Mouse (Mus musculus) E14TG2a.4 (cell line): ENCODE results near the gene Coq5.
A peak's percentile ranks its signal among the peaks of the same experiment; 100 is the strongest.

ENCODE experiments used
- H3K27me3 ChIP-seq: 2 replicates; pipeline ENCODE4 v1.6.1; 2014; ENCODE audit warnings: low read length, control low read depth; ENCODE audit not compliant: insufficient read depth
- H3K36me3 ChIP-seq: 2 replicates; pipeline ENCODE4 v1.6.1; 2014; ENCODE audit warnings: low read length, control low read depth; ENCODE audit not compliant: insufficient read depth
- H3K4me1 ChIP-seq: replicated peaks from 2 replicates; pipeline ENCODE4 v1.6.1; 2014; ENCODE audit warnings: low read depth, low read length, control low read depth
- H3K4me3 ChIP-seq: replicated peaks from 2 replicates; pipeline ENCODE4 v1.5.1; 2014; ENCODE audit warnings: mild to moderate bottlenecking, low read length
- H3K9me3 ChIP-seq: 2 replicates; pipeline ENCODE4 v1.6.1; 2014; ENCODE audit warnings: low read length, control low read depth
- CTCF ChIP-seq: conservative IDR thresholded peaks from 2 replicates; pipeline ENCODE4 v1.5.1; 2014; ENCODE audit warnings: low read length
- NANOG ChIP-seq: IDR thresholded peaks from 2 replicates; pipeline ENCODE4 v1.6.1; 2014; ENCODE audit warnings: borderline replicate concordance, low read length, mixed read lengths
- POU5F1 ChIP-seq: IDR thresholded peaks from 2 replicates; pipeline ENCODE4 v1.6.1; 2014; ENCODE audit warnings: low read length, borderline replicate concordance

Coq5 gene

DNA sequence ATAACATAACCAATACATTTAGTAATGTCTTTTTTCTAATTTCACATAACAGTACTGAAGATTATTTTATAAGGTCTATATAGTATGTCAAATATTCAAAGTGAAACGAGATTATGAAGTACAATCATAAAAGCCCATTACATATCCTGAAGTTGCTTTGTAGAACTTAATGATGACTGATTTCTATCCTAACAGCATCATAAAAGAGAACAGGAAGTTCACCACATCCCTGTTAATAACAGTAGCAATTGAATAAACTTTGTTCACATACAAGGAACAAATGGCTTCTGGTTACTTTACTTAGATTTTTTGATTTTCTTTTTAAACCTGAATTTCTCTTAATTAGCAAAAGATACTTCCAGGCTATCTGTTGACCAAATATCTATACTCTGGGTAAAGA is 17.6 kb upstream of the Coq5 start:
- Histone ChIP-seq H3K27me3 (no peaks in the 10 kb centered on the region), H3K36me3 (peaks cover 95% of the 10 kb centered on the region), H3K4me3 (no peak overlapping the region), H3K4me1 (peaks cover 87% of the 10 kb centered on the region), H3K9me3 (no peaks in the 10 kb centered on the region)
- no peak for TF ChIP-seq POU5F1
- no peak for TF ChIP-seq CTCF
- no peak for TF ChIP-seq NANOG

DNA sequence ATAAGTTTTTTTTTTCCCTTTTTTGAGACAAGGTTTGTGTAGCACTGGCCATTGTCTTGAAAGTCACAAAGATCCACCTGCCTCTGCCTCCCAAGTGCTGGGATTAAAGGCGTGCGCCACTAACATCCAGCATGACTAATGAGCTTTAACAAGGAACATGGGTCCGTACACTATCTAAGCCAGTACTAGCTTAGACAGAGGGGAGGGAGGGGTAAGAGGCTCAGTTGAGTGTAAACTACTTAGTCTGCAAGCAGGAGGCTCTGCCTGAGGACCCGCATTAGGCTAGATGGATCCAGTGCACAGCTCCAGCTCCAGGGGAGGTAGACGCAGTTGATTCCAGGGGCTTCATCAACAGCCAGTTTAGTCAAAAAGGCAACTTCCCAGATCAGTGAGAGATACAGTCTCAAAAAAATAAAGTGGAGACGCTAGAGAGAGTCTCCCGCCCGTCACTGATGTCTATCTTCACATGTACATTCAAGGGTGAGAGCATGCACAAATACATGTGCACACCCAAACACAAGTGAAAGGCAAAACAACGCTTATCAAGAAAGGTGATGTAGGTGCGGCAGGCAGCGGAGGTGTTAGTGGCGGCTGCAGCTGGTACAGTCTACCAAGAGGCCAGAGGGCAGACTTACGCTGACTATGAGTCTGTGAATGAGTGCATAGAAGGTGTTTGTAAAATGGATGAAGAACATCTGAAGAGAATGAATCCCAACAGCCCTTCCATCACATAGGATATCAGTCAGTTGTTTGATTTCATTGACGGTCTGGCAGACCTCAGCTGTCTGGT is 16.8 kb upstream of the Coq5 start:
- no peak overlapping the region for H3K4me3 ChIP-seq
- H3K9me3 ChIP-seq = no peaks in the 10 kb centered on the region
- TF ChIP-seq NANOG (no peak), CTCF (no peak), POU5F1 (no peak)

DNA sequence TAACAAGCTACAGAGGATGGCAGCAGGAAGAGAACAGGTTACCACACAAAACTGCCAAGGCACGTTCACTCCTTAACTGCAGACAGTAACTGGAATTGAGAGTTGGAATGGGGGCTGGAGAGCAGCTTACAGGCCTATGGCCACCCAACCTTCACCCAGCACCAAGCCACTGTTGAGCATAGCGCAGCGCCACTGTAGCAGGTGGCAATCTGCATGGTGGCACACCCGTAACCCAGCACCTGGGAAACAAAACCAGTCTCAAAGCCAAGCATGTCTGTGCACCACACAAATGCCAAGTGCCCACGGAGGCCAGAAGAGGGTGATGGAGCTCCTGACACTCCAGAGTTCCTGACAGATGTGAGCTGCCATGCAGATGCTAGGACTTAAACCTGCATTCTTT is 13.1 kb upstream of the Coq5 start:
- no peak overlapping the region for H3K4me3 ChIP-seq
- TF ChIP-seq POU5F1 = no peak
- TF ChIP-seq NANOG = no peak
- no peak for TF ChIP-seq CTCF
- H3K4me1 ChIP-seq = peaks cover 91% of the 10 kb centered on the region
- H3K9me3 ChIP-seq = no peaks in the 10 kb centered on the region
- peaks cover 94% of the 10 kb centered on the region for H3K36me3 ChIP-seq
- H3K27me3 ChIP-seq = no peaks in the 10 kb centered on the region

More for the DNA sequence above, 16.8 kb upstream of the Coq5 start:
- Histone ChIP-seq H3K27me3 (no peaks in the 10 kb centered on the region), H3K4me1 (peaks cover 87% of the 10 kb centered on the region), H3K36me3 (peaks cover 95% of the 10 kb centered on the region)

DNA sequence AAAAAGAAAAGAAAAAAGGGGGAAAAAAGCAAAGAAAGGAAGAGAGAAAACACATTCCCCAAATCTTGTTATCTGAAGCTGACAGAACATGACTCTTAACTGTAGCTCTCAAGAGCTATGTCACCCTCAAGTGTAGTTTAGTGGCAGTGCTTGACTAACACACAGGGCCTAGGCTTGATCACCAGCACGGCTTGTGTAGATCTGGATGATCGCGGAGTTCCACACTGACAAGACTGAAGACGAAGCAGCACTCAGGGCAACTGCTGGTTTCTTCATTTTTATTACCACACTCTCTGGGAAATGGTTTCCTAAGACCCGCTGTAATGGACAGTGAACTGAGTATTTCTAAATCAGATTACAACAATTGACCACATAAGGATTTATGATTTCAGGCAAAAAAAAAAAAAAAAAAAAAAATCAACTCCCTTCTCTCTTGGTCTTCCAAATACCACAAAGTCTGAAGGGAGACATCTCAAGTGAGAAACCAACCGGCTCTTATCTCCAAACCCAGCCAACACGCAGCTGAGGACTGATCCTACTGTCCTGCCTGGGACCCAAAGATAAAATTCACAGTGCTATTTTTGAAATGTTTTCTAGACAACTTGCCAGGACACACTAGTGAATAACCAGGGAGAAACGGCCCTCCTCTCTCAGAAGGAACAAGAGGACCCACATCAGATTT is 12.5 kb upstream of the Coq5 start:
- H3K4me3 ChIP-seq = no peak overlapping the region
- H3K36me3 ChIP-seq = peaks cover 88% of the 10 kb centered on the region
- no peak for TF ChIP-seq CTCF
- no peak for TF ChIP-seq NANOG
- TF ChIP-seq POU5F1 = no peak
- H3K9me3 ChIP-seq = no peaks in the 10 kb centered on the region
- no peaks in the 10 kb centered on the region for H3K27me3 ChIP-seq
- peaks cover 90% of the 10 kb centered on the region for H3K4me1 ChIP-seq

DNA sequence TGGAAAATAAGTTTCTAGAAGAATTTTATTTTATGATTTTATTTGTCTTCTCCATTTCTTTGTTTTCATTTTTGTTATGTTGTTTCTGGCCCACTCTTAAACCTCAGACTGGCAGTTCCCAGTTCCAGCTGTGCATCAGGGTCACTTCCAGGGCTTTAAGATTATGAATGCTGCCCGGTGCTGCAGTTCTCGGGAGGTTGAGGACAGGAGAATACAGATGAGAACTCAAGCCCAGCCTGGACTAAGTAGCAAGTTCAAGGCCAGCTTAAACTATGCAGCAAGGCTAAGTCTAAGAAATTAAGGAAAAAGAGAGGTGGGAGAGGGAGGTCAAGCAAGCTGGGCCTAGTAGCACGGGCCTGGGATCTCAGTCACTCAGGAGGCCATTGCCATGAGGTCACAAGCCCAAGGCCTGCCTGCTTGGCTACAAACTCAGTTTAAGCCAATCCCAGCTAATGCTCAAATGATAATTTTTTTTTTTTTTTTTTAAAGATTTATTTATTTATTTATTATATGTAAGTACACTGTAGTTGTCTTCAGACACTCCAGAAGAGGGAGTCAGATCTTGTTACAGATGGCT is 11.9 kb upstream of the Coq5 start:
- Histone ChIP-seq H3K9me3 (no peaks in the 10 kb centered on the region), H3K4me3 (no peak overlapping the region), H3K27me3 (no peaks in the 10 kb centered on the region), H3K36me3 (peaks cover 82% of the 10 kb centered on the region), H3K4me1 (peaks cover 83% of the 10 kb centered on the region)
- no peak for TF ChIP-seq POU5F1
- no peak for TF ChIP-seq NANOG
- TF ChIP-seq CTCF = no peak

DNA sequence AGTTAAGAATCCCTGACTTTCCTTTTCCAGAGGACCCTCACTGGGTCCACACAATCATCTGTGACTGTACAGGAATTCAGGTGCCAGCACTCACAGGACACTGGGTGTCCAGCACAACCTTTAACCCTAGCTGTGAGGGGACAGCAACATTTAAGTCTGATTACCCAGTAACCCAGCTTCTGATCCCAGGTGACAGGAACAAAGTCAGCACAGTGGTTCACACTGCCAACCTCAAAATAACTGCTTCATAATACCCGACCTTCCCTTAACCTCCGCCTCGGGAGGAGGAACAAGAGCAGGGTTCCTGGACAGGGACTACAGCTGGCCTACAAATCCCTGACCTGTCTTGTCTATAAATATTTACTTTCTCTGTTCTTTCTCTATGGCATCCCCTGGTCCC is 11.2 kb upstream of the Coq5 start:
- Histone ChIP-seq H3K4me3 (no peak overlapping the region), H3K4me1 (peaks cover 79% of the 10 kb centered on the region), H3K27me3 (no peaks in the 10 kb centered on the region), H3K36me3 (peaks cover 75% of the 10 kb centered on the region), H3K9me3 (no peaks in the 10 kb centered on the region)
- TF ChIP-seq NANOG = no peak
- no peak for TF ChIP-seq CTCF
- TF ChIP-seq POU5F1 = no peak

DNA sequence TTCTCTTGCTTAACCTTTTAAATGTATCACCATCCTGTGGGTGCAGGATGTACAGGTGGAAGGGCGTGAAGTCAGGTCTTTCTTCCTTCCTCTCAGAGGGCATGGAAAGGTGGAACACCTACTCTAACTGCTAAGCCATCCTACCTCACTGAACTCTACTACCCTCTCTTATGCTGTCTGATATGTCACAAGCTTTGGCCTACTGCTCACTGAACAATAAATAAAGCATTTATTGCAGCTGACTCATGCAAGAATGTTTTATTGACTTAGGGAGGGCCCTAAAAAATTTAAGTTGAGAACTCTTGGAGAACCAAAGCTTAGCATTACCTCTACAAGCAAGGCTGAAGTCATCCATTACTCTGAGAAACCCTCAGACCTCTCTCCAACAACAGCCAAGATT is 9.5 kb upstream of the Coq5 start:
- TF ChIP-seq POU5F1 (no peak), NANOG (no peak), CTCF (no peak)
- no peaks in the 10 kb centered on the region for H3K27me3 ChIP-seq
- peaks cover 81% of the 10 kb centered on the region for H3K4me1 ChIP-seq
- H3K9me3 ChIP-seq = no peaks in the 10 kb centered on the region
- H3K36me3 ChIP-seq = peaks cover 60% of the 10 kb centered on the region
- no peak overlapping the region for H3K4me3 ChIP-seq

DNA sequence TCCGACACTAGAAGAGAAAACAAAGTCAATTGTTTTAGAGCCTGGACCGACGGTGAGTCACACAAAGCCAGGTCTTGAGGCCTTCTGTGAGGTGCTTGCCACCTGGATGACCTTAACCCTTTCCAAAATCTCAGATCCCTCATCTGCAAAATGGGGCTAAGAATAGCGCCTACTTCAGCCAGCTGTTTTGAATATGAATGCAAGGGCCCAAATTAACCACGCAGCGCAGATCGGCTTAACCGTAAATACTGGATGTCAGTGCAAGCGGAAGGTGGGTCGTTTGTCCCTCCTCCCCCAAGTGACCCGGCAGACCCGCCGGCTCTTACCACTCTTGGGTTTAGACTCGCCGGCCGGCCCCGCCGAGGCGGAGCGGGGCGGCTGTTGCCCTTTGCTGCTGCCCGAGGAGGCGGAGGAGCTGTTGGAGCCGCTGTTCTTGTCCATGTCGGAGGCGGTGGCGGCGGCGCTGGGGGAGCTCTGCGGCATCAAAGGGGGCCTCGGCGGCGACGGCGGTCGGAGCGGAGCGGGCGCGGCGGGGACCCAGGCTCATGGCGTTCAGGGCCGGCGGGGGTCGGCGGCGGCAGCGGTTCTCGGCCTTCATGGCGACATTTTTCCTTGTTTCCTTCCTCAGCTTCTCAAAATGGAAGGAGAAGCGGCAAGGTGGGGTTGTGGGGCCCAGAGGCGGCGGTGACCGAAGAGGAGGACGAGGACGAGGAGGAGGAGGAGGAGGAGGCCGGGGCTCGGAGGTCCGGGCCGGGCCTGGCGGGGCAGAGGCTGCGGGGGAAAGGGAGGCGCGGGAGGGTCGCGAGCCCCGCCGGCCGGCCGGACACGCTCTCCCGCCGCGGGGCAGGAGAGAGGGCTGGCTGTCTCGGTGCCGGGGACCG is 7.3 kb upstream of the Coq5 start:
- Histone ChIP-seq H3K4me3 (peak overlapping the region; percentile 98), H3K9me3 (no peaks in the 10 kb centered on the region), H3K36me3 (peaks cover 41% of the 10 kb centered on the region), H3K27me3 (no peaks in the 10 kb centered on the region), H3K4me1 (peaks cover 84% of the 10 kb centered on the region)
- no peak for TF ChIP-seq POU5F1
- no peak for TF ChIP-seq NANOG
- no peak for TF ChIP-seq CTCF
